Mouse (Mus musculus) telencephalon, adult 2 months (tissue): ENCODE data around the gene Dtx1.

ENCODE experiments used
- DNase-seq: peaks from one replicate; pipeline ENCODE4 v3.0.0-alpha.2; 2011; ENCODE audit warnings: low read depth, low spot score

The Dtx1 gene

DNA sequence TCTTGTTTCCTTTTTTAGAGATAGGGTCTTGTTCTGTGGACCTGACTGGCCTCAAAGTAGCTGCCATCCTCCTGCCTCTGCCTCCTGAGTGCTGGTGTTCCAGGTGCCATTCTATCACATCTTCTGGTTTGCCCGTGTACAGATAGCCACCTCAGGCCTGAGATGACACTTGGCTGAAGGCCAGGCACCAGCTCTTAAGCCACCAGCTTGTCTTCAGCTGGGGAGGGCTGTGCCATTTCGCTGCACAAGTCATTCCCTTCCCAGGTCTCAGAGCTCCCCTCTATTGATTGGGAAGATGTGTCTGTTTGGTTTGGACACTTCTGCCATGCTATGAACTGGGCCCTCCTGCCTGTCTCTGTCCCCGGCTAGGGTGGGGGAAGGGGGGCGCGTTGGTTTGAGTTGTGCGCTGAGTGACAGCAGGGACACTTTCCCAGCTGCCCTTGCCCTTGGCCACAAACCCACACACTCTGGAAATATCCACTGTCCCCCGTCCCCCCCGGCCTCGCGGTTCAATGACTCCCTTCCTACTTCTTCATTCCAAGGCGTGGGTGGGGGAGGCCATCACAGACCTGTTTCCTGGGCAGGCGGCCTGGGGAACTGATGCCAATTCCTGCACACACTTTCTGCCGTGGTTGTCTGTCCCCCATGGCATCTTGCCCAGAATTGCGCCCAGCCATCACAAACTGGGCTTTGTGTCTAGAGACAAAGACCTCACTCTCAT lies 68.2 kb downstream of the Dtx1 start:
- no peak for DNase-seq

GRCm38 (mm10) chr5:120640094-120640493 lies 71.6 kb downstream of the Dtx1 start:
- DNase-seq = no peak

GRCm38 (mm10) chr5:120635633-120636032 lies 76.1 kb downstream of the Dtx1 start:
- no peak for DNase-seq

GRCm38 (mm10) chr5:120634860-120635259 lies 76.9 kb downstream of the Dtx1 start:
- no peak for DNase-seq

- no peak for DNase-seq
Observed at GRCm38 (mm10) chr5:120634131-120634530, 77.6 kb downstream of the Dtx1 start, which contains the start of gene Cfap73. Gene Cfap73, minus strand, starts transcription at chr5:120634235.

DNA sequence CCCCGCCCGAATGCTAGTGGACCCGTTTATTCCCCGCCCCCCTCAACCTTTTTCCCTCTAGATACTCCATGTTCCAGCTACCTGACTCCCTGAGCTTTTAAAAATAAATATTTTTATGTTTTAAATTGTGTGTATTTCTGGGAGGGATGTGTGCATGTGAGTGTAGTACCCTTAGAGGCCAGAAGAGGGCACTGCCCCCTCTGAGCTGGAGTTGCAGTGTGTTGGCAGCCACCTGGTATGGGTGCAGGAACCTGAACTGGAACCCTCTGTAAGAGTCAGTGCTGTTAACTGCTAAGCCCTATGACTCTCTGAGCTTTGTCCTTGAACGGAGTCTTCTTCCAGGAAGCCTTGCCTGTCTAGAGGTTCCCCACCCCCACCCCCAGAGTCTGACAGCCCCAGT lies 79.8 kb downstream of the Dtx1 start:
- no peak for DNase-seq

- no peak for DNase-seq
Observed at GRCm38 (mm10) chr5:120631128-120631527, 80.6 kb downstream of the Dtx1 start.
